Mouse (Mus musculus) small intestine, adult 2 months (tissue): ENCODE data around the gene Tulp2. TPM values are rescaled to one million over a fixed set of nuclear protein-coding genes. Genes with fewer than 3 reads are reported as not detected.

ENCODE experiments used
- H3K27ac ChIP-seq: fragments of 200-500 bp; 2 replicates; pipeline ENCODE4 v1.5.1; 2012; ENCODE audit warnings: low read depth, low read length, control low read depth, inconsistent platforms; ENCODE audit not compliant: insufficient read depth
- H3K27me3 ChIP-seq: fragments of 200-500 bp; 2 replicates; pipeline ENCODE4 v1.6.1; 2012; ENCODE audit warnings: mild to moderate bottlenecking, moderate library complexity, low read length, inconsistent platforms; ENCODE audit not compliant: control insufficient read depth, insufficient read depth
- H3K36me3 ChIP-seq: fragments of 200-500 bp; 2 replicates; pipeline ENCODE4 v1.6.1; 2012; ENCODE audit warnings: mild to moderate bottlenecking, low read length, control low read depth, inconsistent platforms; ENCODE audit not compliant: control insufficient read depth, insufficient read depth
- H3K4me1 ChIP-seq: fragments of 200-500 bp; 2 replicates; pipeline ENCODE4 v1.6.1; 2012; ENCODE audit warnings: low read length, inconsistent platforms, mixed read lengths; ENCODE audit not compliant: control insufficient read depth, insufficient read depth, insufficient read length
- H3K4me3 ChIP-seq: fragments of 200-500 bp; 2 replicates; pipeline ENCODE4 v1.5.1; 2012; ENCODE audit warnings: low read depth, mild to moderate bottlenecking, control low read depth, inconsistent platforms, low read length, moderate library complexity
- CTCF ChIP-seq: fragments of 200-500 bp; IDR thresholded peaks from 2 replicates; pipeline ENCODE4 v1.5.1; 2012; ENCODE audit warnings: low read depth, mild to moderate bottlenecking, control low read depth, inconsistent platforms, low read length, moderate library complexity, mixed read lengths; ENCODE audit not compliant: insufficient replicate concordance, insufficient read length; ENCODE audit errors: extremely low read depth
- POLR2A ChIP-seq: fragments of 200-500 bp; IDR thresholded peaks from 2 replicates; pipeline ENCODE4 v1.6.1; 2012; ENCODE audit warnings: low read depth, mild to moderate bottlenecking, control low read depth, inconsistent platforms, low read length, moderate library complexity
- WGBS: fragments of 180-500 bp; shearing (Covaris S2); methylation state at CpG from one replicate; pipeline ENCODE4 v1.1.7; 2018; 5-methylcytosine and 5-hydroxymethylcytosine counted together
- polyA plus RNA-seq: library from polyadenylated mRNA; depleted of rRNA; stranded (reverse); fragments of >200 nt; gene quantifications from 2 replicates; pipeline ENCODE4 v1.2.3, GENCODE M21; 2012

The Tulp2 gene
- polyA plus RNA-seq, 1 experiment, result not detected

DNA sequence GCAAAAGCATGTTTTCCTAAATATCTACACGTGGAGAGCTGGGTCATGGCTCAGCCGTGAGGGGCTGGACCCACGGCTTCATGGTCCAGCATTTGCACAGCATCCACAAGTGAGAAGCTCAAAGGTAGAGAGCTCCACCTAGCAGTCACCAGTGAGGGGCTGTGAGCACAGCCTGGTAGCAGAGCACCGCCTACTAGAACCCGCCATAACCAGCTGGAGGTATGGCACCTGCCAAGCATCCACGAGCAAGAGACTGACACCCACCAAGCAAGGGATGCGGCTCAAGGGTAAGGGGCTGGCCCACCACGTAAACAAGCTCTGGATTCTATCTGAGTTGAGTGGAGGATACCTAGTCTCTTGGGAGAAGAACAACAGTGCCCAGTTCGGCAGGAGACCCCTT lies 16.1 kb upstream of the Tulp2 start:
- peak overlapping the region; percentile 81 for H3K4me3 ChIP-seq

DNA sequence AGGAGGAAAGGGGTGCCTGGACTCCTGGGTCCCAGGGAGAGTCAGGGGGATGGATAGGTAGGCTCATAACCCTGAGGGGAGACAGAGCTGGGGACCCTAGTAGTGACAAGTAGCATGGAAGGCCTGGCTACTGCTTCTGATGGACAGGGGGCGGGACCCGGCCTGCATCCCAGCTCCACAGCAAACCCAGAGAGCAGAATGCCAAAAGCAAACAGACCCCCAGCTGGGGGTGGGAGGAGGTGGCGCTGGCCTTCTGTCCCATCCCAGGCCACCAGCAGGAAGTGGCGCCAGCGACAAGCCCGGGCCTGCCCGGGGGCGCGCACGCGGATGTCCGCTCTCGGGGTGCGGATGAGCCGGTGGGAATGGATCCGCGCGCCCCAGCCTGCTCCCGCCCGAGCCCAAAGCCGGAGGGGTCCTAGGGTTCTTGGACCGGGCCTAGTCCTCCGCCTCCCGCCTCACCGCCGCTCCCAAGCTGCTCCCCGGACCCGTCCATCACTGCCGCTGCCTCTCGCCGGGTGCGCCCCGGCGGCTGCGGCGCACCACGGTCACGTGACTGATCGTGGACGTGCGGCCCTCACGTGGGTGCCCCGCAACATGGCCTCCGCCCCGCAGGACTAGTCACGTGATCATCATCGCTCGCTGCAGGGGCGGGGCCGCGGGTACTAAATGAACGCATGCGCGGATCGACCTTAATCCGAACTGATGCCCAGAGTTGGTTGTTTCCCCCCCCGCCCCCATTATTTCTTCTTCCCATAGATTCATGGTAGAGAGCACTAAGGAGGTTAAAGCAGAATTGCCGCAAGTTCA lies 15.2 kb upstream of the Tulp2 start, which contains the start of gene Bax:
TSS of gene Bax (minus strand) at position 616 of the 807 bp plus-strand sequence.
- WGBS, result under 1% methylated on average over 56 of the region's 58 CpGs
- Histone ChIP-seq H3K36me3 (peaks cover 13% of the 10 kb centered on the region), H3K27me3 (no peaks in the 10 kb centered on the region), H3K4me1 (peaks cover 3% of the 10 kb centered on the region), H3K27ac (no peak within 1 kb of the TSS), H3K4me3 (peak within 1 kb of the TSS; percentile 81)
- TF ChIP-seq POLR2A, result peak; percentile 66
- no peak for TF ChIP-seq CTCF

More for the DNA sequence above, 16.1 kb upstream of the Tulp2 start:
- Histone ChIP-seq H3K27me3 (no peaks in the 10 kb centered on the region), H3K4me1 (peaks cover 9% of the 10 kb centered on the region), H3K36me3 (peaks cover 13% of the 10 kb centered on the region), H3K27ac (no peak overlapping the region)
- TF ChIP-seq CTCF, result no peak
- 73% methylated on average over 9 of the region's 9 CpGs for WGBS

DNA sequence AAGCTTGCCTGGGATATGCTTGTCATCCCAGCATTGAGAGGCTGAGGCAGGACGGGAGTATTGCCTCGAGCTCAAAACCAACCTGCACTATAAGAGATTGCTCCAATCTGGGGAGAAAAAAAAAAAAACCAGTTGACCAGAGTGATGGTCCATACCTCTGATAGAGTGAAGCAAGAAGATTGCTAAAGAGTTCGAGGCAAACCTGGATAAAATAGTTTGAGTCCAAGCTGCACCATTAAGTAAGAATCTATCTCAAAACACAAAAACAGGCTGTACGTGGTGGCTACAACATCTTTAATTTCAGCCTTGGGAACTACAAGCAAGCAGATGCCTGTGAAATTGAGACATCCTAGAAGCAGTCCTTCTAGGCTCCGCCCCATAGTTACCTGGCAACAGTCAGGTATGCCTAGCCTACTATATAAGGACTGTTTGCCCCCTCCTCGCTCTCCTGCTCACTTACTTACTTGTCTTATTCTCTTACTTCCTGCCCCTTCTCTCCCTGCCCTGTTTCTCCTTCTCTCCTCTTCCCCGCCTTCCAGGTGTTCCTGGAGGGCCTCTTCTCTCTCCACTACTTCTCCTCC lies 14.5 kb upstream of the Tulp2 start:
- no peak for TF ChIP-seq CTCF
- no peak for TF ChIP-seq POLR2A
- WGBS, result 35% methylated on average over 7 of the region's 7 CpGs
- Histone ChIP-seq H3K4me1 (0 out of 2 replicates have a peak, but pooled peaks cover 2% of the 10 kb centered on the region), H3K27me3 (no peaks in the 10 kb centered on the region), H3K27ac (no peak overlapping the region), H3K4me3 (peak overlapping the region; percentile 81), H3K36me3 (peaks cover 13% of the 10 kb centered on the region)

DNA sequence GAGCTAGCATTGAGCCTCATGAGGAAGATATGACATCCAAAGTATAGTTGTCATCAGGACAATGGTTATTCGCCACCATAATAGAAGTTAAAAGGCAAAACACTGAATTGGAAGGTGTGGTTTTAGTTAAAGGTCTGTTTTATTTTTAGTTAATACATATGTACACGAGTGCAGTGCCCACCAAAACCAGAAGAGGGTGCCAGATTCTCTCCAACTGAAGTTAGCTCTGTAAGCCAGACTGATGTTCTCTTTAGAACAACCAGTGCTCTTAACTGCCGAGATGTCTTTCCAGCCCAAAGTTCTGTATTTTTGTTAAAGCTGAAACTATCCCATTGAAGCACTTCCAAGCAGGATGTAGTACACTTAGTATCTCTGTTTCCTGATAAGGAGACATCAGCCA lies 10.8 kb upstream of the Tulp2 start:
- Histone ChIP-seq H3K27me3 (no peaks in the 10 kb centered on the region), H3K4me3 (no peak overlapping the region), H3K27ac (no peak overlapping the region), H3K4me1 (peaks cover 4% of the 10 kb centered on the region), H3K36me3 (no peaks in the 10 kb centered on the region)
- 6% methylated on average over 3 of the region's 3 CpGs for WGBS
- TF ChIP-seq POLR2A, result no peak
- TF ChIP-seq CTCF, result no peak

DNA sequence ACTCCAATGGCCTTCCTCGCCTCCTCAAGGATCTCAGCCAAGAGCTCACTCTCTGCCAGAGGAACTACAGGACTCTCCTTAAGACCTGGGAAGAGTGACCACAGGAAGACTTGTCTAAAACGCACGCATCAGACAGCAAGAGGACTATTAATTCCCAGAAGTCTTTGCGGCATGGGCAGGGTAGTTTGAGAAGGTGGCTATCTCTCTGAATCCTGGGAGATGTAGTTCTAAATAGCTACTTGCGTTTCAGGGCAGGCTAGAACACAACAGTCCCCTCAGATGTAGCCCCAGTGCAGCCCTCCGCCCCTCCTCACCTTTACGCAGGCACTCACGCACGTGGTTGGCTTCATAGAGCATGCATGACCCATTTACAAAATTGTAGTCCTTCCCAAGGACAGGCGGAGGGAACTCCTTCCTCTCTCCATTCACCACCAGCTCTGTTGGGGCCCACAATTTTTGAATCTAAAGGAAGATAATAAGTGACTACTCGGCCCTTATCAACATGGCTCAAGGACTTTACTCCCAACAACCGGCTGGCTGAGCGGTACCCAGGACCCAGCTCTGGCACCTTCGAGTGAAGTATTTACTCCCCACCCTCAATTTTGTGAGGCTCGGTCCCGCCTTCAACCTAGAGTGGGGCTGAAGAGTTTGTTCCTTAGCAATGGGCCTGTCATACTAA lies 6.2 kb upstream of the Tulp2 start:
- H3K27ac ChIP-seq, result no peak overlapping the region
- no peaks in the 10 kb centered on the region for H3K36me3 ChIP-seq
- TF ChIP-seq POLR2A (no peak), CTCF (no peak)
- peak overlapping the region; percentile 59 for H3K4me3 ChIP-seq
- no peaks in the 10 kb centered on the region for H3K27me3 ChIP-seq
- H3K4me1 ChIP-seq, result peaks cover 4% of the 10 kb centered on the region
- WGBS, result 30% methylated on average over 16 of the region's 16 CpGs

DNA sequence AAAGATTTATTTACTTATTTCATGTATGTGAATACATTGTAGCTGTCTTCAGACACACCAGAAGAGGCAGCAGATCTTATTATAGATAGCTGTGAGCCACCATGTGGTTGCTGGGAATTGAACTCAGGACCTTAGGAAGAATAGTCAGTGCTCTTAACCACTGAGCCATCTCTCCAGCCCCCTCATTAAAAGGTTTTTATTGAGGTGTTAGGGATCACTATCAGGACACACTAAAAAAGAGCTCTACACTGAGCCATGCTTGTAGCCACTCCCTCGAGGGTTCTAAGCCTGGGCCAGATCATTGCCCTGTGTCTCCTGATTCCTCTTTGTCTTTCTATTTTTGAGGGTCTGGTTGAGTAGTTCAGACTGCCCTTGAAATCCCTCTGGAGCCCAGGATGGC lies 5.2 kb upstream of the Tulp2 start:
- H3K27ac ChIP-seq, result no peak overlapping the region
- no peaks in the 10 kb centered on the region for H3K36me3 ChIP-seq
- no peak overlapping the region for H3K4me3 ChIP-seq
- WGBS, result 14% methylated on average over 1 of the region's 1 CpGs
- H3K27me3 ChIP-seq, result no peaks in the 10 kb centered on the region
- no peak for TF ChIP-seq CTCF
- TF ChIP-seq POLR2A, result no peak
- H3K4me1 ChIP-seq, result peaks cover 4% of the 10 kb centered on the region

DNA sequence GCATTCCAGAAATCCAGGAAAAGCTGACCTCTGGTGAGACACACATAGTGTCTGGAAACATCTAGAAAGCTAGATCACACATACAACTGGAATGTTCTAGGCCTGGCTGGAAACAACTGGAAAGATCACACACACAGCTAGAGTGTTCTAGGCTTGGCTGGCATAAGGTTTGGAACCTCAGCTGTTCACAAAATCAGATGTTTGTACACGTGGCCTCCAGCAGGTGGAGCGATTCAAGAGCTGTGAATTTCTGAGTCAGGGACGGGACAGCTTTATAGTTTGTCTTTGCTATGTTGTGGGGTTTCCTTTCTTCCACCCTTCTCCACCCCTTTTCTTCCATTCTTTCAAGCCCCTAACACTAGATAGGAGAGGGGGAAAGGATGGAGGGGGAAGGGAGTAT lies 4.7 kb upstream of the Tulp2 start:
- no peak overlapping the region for H3K4me3 ChIP-seq

More for the DNA sequence above, 4.7 kb upstream of the Tulp2 start:
- no peaks in the 10 kb centered on the region for H3K27me3 ChIP-seq
- WGBS, result 2% methylated on average over 3 of the region's 3 CpGs
- peaks cover 4% of the 10 kb centered on the region for H3K4me1 ChIP-seq
- TF ChIP-seq CTCF (peak; percentile 47; the same call in 1 of the 2 replicates), POLR2A (no peak)
- H3K27ac ChIP-seq, result no peak overlapping the region
- no peaks in the 10 kb centered on the region for H3K36me3 ChIP-seq
